Mouse (Mus musculus) brain, embryonic 14.5 days (tissue): ENCODE results near the gene Jmjd8.

Experiments used
- CTCF ChIP-seq: fragments of 200-500 bp; IDR thresholded peaks from 2 replicates; pipeline ENCODE4 v1.5.1; 2012; ENCODE audit warnings: inconsistent platforms, mild to moderate bottlenecking, moderate library complexity, borderline replicate concordance; ENCODE audit not compliant: insufficient read depth, insufficient read length; ENCODE audit errors: extremely low read depth
- POLR2A ChIP-seq: fragments of 200-500 bp; IDR thresholded peaks from 2 replicates; pipeline ENCODE4 v1.6.1; 2012; ENCODE audit warnings: mild to moderate bottlenecking, inconsistent platforms, borderline replicate concordance; ENCODE audit not compliant: poor library complexity, insufficient read depth, insufficient read length, severe bottlenecking; ENCODE audit errors: extremely low read depth

DNA sequence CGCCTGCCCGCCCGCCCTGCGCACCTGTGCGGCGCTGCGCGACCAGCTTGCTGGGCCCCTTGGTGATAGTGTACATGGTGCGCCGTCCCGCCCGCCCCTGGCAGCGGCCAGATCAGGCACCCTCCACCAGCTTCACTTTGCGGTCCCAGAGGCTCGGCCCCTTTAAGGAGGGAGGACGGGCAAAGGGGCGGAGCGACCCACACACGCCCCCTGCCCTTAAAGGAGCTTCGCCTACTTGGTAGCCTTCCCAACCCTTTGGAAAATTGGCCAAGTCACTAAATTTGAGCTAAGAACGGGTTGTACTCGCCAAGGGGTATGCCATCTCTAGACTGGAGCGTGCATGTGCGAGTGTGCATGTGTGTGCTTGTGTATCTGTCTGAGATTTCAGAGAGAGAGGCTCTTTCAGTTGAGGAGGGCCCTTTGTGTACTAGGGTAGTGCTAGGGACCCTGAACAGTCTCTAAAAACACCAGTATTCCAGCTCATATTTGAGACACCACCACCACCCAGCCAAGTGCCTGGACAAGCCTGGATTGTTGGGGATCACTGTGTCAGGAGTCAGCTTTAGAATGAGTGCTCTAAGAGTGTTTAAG, 40.0 kb downstream of the Jmjd8 start, which contains the start of gene Mcrip2:
- no peak for TF ChIP-seq CTCF
- TF ChIP-seq POLR2A, result 0 out of 2 replicates have a peak, but pooled peaks have one; percentile 18
